Mouse (Mus musculus) midbrain, embryonic 11.5 days (tissue): ENCODE measurements around the gene Gm6096. TPM values are rescaled to one million over a fixed set of nuclear protein-coding genes. Genes with fewer than 3 reads are reported as not detected.
A peak's percentile ranks its signal among the peaks of the same experiment; 100 is the strongest.

Experiments used
- ATAC-seq: fragments of 200-750 bp; cut with Nextera tagmentation; 2 replicates; pipeline ENCODE4 v1.8.0; 2017; ENCODE audit warnings: moderate TSS enrichment, moderate library complexity; ENCODE audit not compliant: low FRiP score
- DNase-seq: peaks from one replicate; pipeline ENCODE4 v3.0.0; 2015; ENCODE audit warnings: low spot score; ENCODE audit errors: missing footprints
- H3K27ac ChIP-seq: fragments of 300-500 bp; sonication (generic); 2 replicates; pipeline ENCODE4 v1.5.1; 2014; ENCODE audit warnings: low read depth, low read length
- H3K27me3 ChIP-seq: fragments of 300-500 bp; sonication (generic); 2 replicates; pipeline ENCODE4 v1.6.1; 2014; ENCODE audit warnings: mild to moderate bottlenecking, low read length, moderate library complexity, mixed read lengths; ENCODE audit not compliant: control insufficient read depth, insufficient read depth
- H3K36me3 ChIP-seq: fragments of 300-500 bp; sonication (generic); 2 replicates; pipeline ENCODE4 v1.6.1; 2014; ENCODE audit warnings: mild to moderate bottlenecking, low read length, moderate library complexity, mixed read lengths; ENCODE audit not compliant: control insufficient read depth, insufficient read depth
- H3K4me1 ChIP-seq: fragments of 300-500 bp; sonication (generic); 2 replicates; pipeline ENCODE4 v1.6.1; 2014; ENCODE audit warnings: low read length; ENCODE audit not compliant: control insufficient read depth, insufficient read depth
- H3K4me2 ChIP-seq: fragments of 300-500 bp; sonication (generic); 2 replicates; pipeline ENCODE4 v1.6.1; 2014; ENCODE audit warnings: mild to moderate bottlenecking, moderate library complexity
- H3K4me3 ChIP-seq: fragments of 300-500 bp; sonication (generic); 2 replicates; pipeline ENCODE4 v1.5.1; 2014; ENCODE audit warnings: low read depth, low read length
- H3K9ac ChIP-seq: fragments of 300-500 bp; sonication (generic); 2 replicates; pipeline ENCODE4 v1.6.1; 2014; ENCODE audit warnings: low read length
- H3K9me3 ChIP-seq: fragments of 300-500 bp; sonication (generic); 2 replicates; pipeline ENCODE4 v1.6.1; 2016; ENCODE audit warnings: low read length; ENCODE audit not compliant: control insufficient read depth
- WGBS: fragments of 180-500 bp; shearing (Covaris S2); extraction: QIAGEN DNeasy Blood & Tissue Kit; methylation state at CpG from one replicate; pipeline ENCODE4 v1.1.7; 2014; 5-methylcytosine and 5-hydroxymethylcytosine counted together
- polyA plus RNA-seq: library from polyadenylated mRNA; unstranded; fragments of >200 nt; fragmentation: Nextera tagmentation; extraction: Ambion mirVana; gene quantifications from 2 replicates; pipeline ENCODE4 v1.2.1, GENCODE M21; 2014

The Gm6096 gene
- polyA plus RNA-seq, 1 experiment from 2014 or later: not detected

DNA sequence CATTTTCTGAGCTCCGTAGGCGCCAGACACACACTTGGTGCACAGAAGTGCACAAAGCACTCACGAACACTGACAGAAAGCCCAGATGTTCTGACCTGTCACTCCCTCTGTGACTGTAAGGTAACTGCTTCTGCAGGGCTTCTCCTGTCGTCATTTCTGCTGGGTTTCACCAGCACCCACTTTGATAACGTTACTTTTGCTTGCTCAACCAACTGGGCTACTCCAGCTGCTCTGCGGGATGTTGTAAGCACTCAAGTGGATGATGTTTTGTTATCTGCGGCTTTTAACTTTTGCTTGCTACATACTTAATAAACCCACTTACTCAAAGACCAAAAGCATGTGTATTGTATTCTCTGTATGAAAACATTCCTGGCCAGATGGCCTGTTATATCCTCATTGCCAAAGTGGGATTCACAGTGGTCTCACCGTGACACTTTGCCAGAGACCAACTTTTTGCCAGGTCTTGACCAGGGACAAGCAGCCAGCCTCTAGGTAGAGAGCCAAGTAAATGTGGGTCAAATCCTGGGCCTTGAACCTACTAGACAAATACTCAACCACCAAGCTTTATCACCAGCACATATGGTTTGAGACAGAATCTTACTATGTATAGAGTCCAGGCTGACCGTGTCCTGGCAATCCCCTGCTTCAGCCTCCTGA lies 29.1 kb upstream of the Gm6096 start:
- Histone ChIP-seq H3K4me1 (no peaks in the 10 kb centered on the region), H3K9me3 (no peaks in the 10 kb centered on the region), H3K27ac (no peak overlapping the region), H3K27me3 (no peaks in the 10 kb centered on the region), H3K36me3 (peaks cover 18% of the 10 kb centered on the region), H3K4me3 (no peak overlapping the region), H3K9ac (no peak overlapping the region), H3K4me2 (no peak overlapping the region)
- ATAC-seq (no peak), DNase-seq (no peak)
- 93% methylated on average over 9 of the region's 9 CpGs for WGBS

- Histone ChIP-seq H3K27me3 (no peaks in the 10 kb centered on the region), H3K4me2 (no peak overlapping the region), H3K36me3 (peaks cover 18% of the 10 kb centered on the region), H3K9ac (no peak overlapping the region), H3K9me3 (no peaks in the 10 kb centered on the region), H3K4me1 (no peaks in the 10 kb centered on the region), H3K27ac (no peak overlapping the region), H3K4me3 (no peak overlapping the region)
- DNase-seq (no peak), ATAC-seq (no peak)
- 95% methylated on average over 10 of the region's 10 CpGs for WGBS
Measured at GRCm38 (mm10) chr7:34222340-34222739, 28.5 kb upstream of the Gm6096 start.

- DNase-seq (peak; percentile 47), ATAC-seq (no peak)
- Histone ChIP-seq H3K27me3 (no peaks in the 10 kb centered on the region), H3K4me2 (no peak overlapping the region), H3K4me3 (no peak overlapping the region), H3K9me3 (no peaks in the 10 kb centered on the region), H3K36me3 (peaks cover 18% of the 10 kb centered on the region), H3K27ac (no peak overlapping the region), H3K9ac (no peak overlapping the region), H3K4me1 (peaks cover 14% of the 10 kb centered on the region)
- 96% methylated on average over 6 of the region's 6 CpGs for WGBS
Measured at GRCm38 (mm10) chr7:34224308-34224707, 26.5 kb upstream of the Gm6096 start.

DNA sequence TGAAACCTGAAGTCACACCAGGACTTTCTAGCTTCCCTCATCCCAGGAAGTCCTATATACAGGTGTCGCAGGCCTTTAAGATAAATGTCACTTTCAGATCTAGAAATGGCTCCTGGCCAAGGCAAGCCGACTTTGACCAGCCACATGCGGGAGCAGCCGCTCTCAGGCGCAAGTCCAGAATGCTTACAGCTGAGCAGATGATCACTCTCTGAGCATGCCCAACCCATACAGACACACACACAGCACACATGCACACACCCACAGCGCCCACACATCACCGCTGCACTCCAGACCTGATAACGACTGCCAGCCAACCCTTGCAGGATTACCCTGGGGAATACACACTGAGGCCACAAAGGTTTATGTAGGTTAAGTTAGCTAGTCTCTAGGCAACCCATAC lies 24.8 kb upstream of the Gm6096 start:
- no peak overlapping the region for H3K4me2 ChIP-seq
- no peaks in the 10 kb centered on the region for H3K27me3 ChIP-seq
- peaks cover 15% of the 10 kb centered on the region for H3K4me1 ChIP-seq
- ATAC-seq: no peak
- H3K36me3 ChIP-seq: peaks cover 12% of the 10 kb centered on the region
- no peaks in the 10 kb centered on the region for H3K9me3 ChIP-seq
- DNase-seq: peak; percentile 59
- 94% methylated on average over 8 of the region's 8 CpGs for WGBS
- H3K4me3 ChIP-seq: no peak overlapping the region
- H3K9ac ChIP-seq: no peak overlapping the region
- no peak overlapping the region for H3K27ac ChIP-seq

DNA sequence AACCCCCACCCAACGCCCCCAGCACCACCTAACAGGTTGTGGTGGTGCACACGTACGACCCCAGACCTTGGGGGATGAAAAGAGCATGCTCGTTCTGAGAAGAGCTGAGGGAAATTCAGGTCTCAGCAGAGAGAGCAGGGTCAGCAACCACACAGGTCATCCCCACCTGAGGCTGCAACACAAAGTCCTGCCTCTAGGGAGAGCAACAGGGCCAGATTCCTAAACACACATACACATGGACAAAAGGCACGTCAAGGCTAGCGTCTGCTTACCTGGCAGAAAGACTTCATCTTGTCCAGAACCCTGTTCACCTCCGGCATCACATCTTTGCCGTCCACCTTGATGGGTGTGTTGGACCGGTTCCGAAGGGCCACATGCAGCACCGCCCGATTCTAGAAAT lies 24.0 kb upstream of the Gm6096 start:
- Histone ChIP-seq H3K4me1 (peaks cover 15% of the 10 kb centered on the region), H3K4me3 (no peak overlapping the region), H3K27me3 (no peaks in the 10 kb centered on the region), H3K9ac (no peak overlapping the region), H3K4me2 (no peak overlapping the region), H3K27ac (no peak overlapping the region), H3K36me3 (peaks cover 12% of the 10 kb centered on the region), H3K9me3 (no peaks in the 10 kb centered on the region)
- ATAC-seq: no peak
- DNase-seq: peak; percentile 78
- WGBS: 95% methylated on average over 12 of the region's 12 CpGs

DNA sequence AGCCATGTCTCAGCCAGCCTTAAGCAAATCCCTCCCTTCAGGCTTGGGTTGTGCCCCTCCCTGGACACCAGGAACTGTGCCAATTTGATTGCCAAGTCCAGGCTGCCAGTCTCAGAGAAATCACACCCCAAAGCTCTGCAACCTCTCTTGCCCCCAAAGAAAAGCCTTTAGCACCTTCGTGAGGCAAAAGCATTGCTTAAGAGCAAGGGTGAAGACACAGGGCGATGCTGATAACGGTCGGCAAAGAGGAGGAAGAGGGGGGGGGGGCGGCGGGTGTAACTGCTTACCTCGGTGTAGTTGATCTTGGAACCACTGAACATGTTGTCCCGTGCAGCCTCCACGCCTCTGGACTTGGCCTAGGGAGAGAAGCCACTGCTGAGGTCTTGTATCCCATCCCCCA lies 22.2 kb upstream of the Gm6096 start:
- no peaks in the 10 kb centered on the region for H3K36me3 ChIP-seq
- DNase-seq: peak; percentile 81

DNA sequence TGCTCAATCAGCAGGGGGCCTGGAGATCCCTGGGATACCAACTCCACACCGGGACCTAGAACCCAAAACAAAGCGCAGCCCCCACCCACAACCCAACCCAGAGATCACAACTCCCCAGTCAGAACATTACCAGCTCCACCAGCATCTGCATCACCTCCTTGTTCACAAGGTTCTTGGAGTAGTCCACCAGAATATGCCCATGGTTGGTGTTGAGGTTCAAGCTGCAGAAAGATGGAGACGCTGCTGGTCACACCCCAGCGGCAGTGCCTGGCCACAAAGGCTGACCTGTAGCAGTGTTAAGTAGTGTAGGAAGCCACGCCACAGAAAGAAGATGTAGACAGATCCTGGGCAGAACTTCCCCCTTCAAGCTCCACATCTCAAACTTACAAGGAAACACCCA lies 21.7 kb upstream of the Gm6096 start:
- 20% methylated on average over 5 of the region's 5 CpGs for WGBS
- ATAC-seq (no peak), DNase-seq (no peak)
- no peaks in the 10 kb centered on the region for H3K27me3 ChIP-seq
- H3K9ac ChIP-seq: peak overlapping the region; percentile 80
- peak overlapping the region; percentile 71 for H3K4me3 ChIP-seq
- peaks cover 18% of the 10 kb centered on the region for H3K4me1 ChIP-seq
- H3K9me3 ChIP-seq: no peaks in the 10 kb centered on the region
- no peaks in the 10 kb centered on the region for H3K36me3 ChIP-seq
- peak overlapping the region; percentile 85 for H3K4me2 ChIP-seq
- no peak overlapping the region for H3K27ac ChIP-seq

More for the DNA sequence above, 22.2 kb upstream of the Gm6096 start:
- H3K4me2 ChIP-seq: peak overlapping the region; percentile 85
- H3K9ac ChIP-seq: 0 out of 2 replicates have a peak overlapping the region, but pooled peaks have one; percentile 22
- H3K4me3 ChIP-seq: peak overlapping the region; percentile 71
- no peaks in the 10 kb centered on the region for H3K9me3 ChIP-seq
- peaks cover 17% of the 10 kb centered on the region for H3K4me1 ChIP-seq
- no peak for ATAC-seq
- H3K27me3 ChIP-seq: no peaks in the 10 kb centered on the region
- 78% methylated on average over 8 of the region's 9 CpGs for WGBS
- no peak overlapping the region for H3K27ac ChIP-seq

DNA sequence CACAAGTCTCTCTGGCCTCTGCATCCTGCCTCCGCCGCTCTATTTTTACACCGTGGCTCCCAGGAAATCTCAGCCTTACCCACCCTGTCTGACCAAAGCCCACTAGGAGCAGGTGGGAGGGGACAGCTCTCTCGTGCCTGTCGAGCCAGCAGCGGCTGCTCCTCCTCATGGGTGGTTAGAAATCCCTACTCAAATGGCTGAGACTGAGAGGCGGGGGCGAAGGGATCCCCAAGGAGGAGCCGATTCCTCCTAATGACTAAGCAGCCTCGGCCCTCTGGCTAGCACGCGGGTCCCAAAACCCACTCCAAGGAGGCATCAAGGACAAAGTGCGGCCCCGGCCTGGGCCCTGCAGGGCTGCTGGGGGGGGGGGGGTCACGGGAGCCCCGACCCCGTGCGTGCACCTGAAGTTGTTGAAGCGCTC lies 21.1 kb upstream of the Gm6096 start:
- 1% methylated on average over 19 of the region's 19 CpGs for whole genome bisulfite sequencing
- Histone ChIP-seq H3K36me3 (no peaks in the 10 kb centered on the region), H3K9ac (peak overlapping the region; percentile 80), H3K27me3 (no peaks in the 10 kb centered on the region), H3K4me1 (peaks cover 18% of the 10 kb centered on the region), H3K9me3 (no peaks in the 10 kb centered on the region), H3K4me3 (peak overlapping the region; percentile 71), H3K4me2 (peak overlapping the region; percentile 85), H3K27ac (peak overlapping the region; percentile 40; the same call in 1 of the 2 replicates)
- DNase-seq: peak; percentile 96
- ATAC-seq: peak; percentile 36

GRCm38 (mm10) chr7:34230116-34230515 lies 20.7 kb upstream of the Gm6096 start, which contains the start of gene Gpi1:
Gene Gpi1 (minus strand): TSS chr7:34230336.
- Histone ChIP-seq H3K4me2 (peak within 1 kb of the TSS; percentile 85), H3K4me1 (peaks cover 20% of the 10 kb centered on the region), H3K4me3 (peak within 1 kb of the TSS; percentile 71), H3K27ac (peak within 1 kb of the TSS; percentile 40), H3K27me3 (no peaks in the 10 kb centered on the region), H3K9ac (peak within 1 kb of the TSS; percentile 80), H3K36me3 (no peaks in the 10 kb centered on the region), H3K9me3 (no peaks in the 10 kb centered on the region)
- peak; percentile 78 for ATAC-seq
- peak; percentile 98 for DNase-seq
- WGBS: 0% methylated on average over 39 of the region's 39 CpGs
